Mouse (Mus musculus): ENCODE results near the gene Olfml1. TPM values are rescaled to one million over a fixed set of nuclear protein-coding genes. Genes with fewer than 3 reads are reported as not detected.

The Olfml1 gene
- 1.9 and 2.2 TPM in 2 replicates for polyA plus RNA-seq (2012; rRNA removed)

DNA sequence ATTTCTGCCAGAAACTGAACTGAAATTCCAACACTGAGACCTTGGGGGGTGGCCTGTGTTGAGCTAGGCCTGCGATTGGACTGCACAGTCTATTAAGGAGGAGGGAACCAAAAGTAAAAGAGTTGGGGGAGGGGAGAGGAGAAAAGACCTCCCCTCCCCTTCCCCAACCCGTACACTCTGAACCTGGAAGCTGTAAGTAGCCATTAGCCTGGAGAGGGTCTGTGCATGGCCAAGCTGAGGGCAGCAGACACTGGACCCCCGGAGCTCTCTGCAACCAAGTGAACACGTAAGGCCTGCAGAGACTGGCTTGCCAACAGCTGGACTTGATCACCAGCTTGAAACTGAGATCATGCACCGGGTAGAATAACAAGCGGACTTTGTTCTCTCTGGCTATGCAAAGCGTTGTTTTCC is at the start of gene Olfml1:
TSS of gene Olfml1 (plus strand) at position 186 of the 411 bp plus-strand sequence.

DNA sequence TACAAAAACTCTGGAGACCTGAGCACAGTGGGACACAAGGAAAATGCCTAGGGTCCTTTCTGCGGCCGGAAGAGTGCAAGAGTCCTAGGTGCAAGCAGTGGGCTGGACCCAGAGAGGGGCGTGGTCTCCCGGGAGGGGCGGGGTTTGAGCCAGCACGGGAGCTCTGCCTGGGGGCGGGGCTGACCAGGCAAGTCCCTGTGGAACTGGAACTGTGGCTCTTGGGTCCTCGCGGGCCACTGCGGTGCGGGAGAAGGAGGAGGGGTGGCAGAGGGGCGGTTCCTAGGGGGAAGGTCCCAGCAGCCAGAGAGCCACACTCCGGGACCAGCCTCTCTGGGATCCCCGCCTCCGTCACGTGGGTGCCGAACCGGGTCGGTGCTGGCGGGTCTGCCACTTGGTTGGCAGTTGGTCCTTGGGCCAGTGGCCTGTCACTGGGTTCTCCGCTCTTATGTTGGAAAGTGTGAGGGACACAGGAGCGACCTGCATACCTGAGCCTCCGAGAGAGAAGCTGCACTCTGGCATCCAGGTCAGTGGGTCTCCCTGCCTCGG is 27.7 kb downstream of the Olfml1 start, which contains the start of gene Ppfibp2:
TSS of gene Ppfibp2 (plus strand) at position 351 of the 546 bp plus-strand sequence.

DNA sequence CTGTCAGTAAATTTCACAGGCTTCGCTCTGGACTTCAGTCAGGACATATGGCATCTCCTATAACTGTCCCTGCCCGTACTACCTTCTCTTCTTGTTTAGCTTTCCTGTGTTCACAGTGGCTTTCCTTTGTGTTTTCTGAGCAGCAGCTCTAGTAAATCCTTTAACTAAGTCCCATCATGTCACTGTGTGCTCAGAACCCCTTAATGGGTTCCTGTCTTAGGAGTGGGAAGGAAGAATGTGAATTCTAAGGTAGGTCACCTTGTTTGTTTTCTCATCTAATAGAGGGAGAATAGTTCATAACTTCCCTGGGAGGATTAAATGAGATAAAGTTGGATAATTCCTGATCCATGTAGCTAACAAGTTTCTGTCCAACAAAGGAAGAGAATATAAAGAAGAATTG is 57.8 kb downstream of the Olfml1 start, which contains the start of gene 5330417H12Rik:
TSS of gene 5330417H12Rik (minus strand) at position 101 of the 400 bp plus-strand sequence.

Other genes with a start within 250 kb of the Olfml1 start
- 0.36 and 0.42 TPM in 2 replicates for gene Syt9, start 196.7 kb upstream of the Olfml1 start, polyA plus RNA-seq (2012; rRNA removed)
- 7.2 and 7.3 TPM in 2 replicates for gene Ppfibp2, start 27.8 kb downstream of the Olfml1 start, polyA plus RNA-seq (2012; rRNA removed)
- gene 5330417H12Rik, start 57.7 kb downstream of the Olfml1 start, polyA plus RNA-seq (2012; rRNA removed), result not detected in 2 replicates
- not detected in 2 replicates for gene Cyb5r2, start 190.6 kb downstream of the Olfml1 start, polyA plus RNA-seq (2012; rRNA removed)
- not detected in 2 replicates for gene Ovch2, start 233.8 kb downstream of the Olfml1 start, polyA plus RNA-seq (2012; rRNA removed)
- not detected in 2 replicates for gene Olfr467, start 244.8 kb downstream of the Olfml1 start, polyA plus RNA-seq (2012; rRNA removed)